Mouse (Mus musculus): Measurements from ENCODE around the gene C1qtnf3. TPM values are rescaled to one million over a fixed set of nuclear protein-coding genes. Genes with fewer than 3 reads are reported as not detected.
"Not testable (repeated sequence)": the region's sequence is repeated elsewhere in the genome, so short reads cannot be mapped to it uniquely, and the experiment has no call there.

Gene C1qtnf3
- total and polyA plus RNA-seq, 3 experiments, result 0.27 TPM; not detected in 2

- Histone ChIP-seq H3K4me3 (no peak overlapping the region), H3K79me2 (replicated peaks; ENCODE audit: control insufficient read depth, insufficient read depth, low read length) (no peaks in the 10 kb centered on the region), H3K36me3 (ENCODE audit: control insufficient read depth, insufficient read depth, low read length) (no peaks in the 10 kb centered on the region), H3K27ac (no peak overlapping the region), H3K27me3 (ENCODE audit: control insufficient read depth, insufficient read depth, low read length) (no peaks in the 10 kb centered on the region), H3K4me1 (ENCODE audit: control insufficient read depth, insufficient read depth, low read length) (no peaks in the 10 kb centered on the region; the same call in 1 of the 2 replicates), H3K9ac (ENCODE audit: low read depth, low read length) (no peak overlapping the region)
- no peak for TF ChIP-seq POLR2A (IDR thresholded peaks at IDR 0.05; ENCODE audit: insufficient read depth, low read depth, low read length)
- no peak for TF ChIP-seq CTCF (IDR thresholded peaks at IDR 0.05)
- intact Hi-C loops (cut with DNase I), result loop anchor here (10.0 kb wide), 1 partner anchor 401 kb away; no protein-coding TSS in a partner anchor
- WGBS, result 90% methylated on average over 6 of the region's 6 CpGs
- DNase-seq, result no peak
Measured at GRCm38 (mm10) chr15:10985756-10986155, 33.6 kb downstream of the C1qtnf3 start.

DNA sequence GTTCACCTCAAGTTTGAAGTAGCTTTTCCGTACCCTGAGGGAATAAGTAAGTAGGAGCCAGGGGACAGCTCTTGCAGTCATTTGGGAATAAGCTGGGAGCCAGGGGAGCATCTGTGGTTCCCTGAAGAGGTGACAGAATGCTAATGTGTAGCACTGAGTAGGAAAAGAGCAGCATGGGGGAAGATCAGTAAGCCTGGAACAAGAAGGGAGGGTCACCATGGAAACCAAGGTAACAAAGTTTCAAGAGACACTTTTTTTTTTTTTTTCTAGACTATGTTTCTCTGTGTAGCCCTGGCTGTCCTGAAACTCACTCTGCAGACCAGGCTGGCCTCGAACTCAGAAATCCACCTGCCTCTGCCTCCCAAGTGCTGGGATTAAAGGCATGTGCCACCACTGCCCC, 34.3 kb downstream of the C1qtnf3 start:
- 88% methylated on average over 2 of the region's 2 CpGs for WGBS
- not testable (repeated sequence) for H3K79me2 ChIP-seq (replicated peaks; ENCODE audit: control insufficient read depth, insufficient read depth, low read length); H3K4me1 ChIP-seq (ENCODE audit: control insufficient read depth, insufficient read depth, low read length); H3K36me3 ChIP-seq (ENCODE audit: control insufficient read depth, insufficient read depth, low read length); H3K4me3 ChIP-seq; DNase-seq; H3K9ac ChIP-seq (ENCODE audit: low read depth, low read length); H3K27me3 ChIP-seq (ENCODE audit: control insufficient read depth, insufficient read depth, low read length); H3K27ac ChIP-seq
- intact Hi-C loops (cut with DNase I), result loop anchor here (10.0 kb wide), 1 partner anchor 402 kb away; no protein-coding TSS in a partner anchor

DNA sequence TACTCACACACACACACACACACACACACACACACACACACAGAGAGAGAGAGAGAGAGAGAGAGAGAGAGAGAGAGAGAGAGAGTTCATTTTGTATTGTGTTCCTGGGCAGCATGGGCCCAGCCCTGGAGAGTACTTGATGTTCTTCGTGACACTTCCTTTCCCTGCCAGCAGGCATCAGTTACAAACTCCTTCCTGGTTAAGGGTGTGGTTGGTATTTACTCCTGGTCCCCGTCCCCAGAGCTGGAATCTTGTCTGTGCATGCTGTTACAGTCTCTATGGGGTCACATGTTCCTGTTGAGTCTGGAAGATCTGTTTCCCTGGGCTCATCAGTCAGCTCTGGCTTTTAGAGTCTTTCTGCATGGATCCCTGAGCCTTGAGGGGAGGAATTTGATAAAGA, 38.3 kb downstream of the C1qtnf3 start:
- no peaks in the 10 kb centered on the region for H3K27me3 ChIP-seq (ENCODE audit: control insufficient read depth, insufficient read depth, low read length)
- no peaks in the 10 kb centered on the region; the same call in 1 of the 2 replicates for H3K4me1 ChIP-seq (ENCODE audit: control insufficient read depth, insufficient read depth, low read length)
- no peaks in the 10 kb centered on the region for H3K79me2 ChIP-seq (replicated peaks; ENCODE audit: control insufficient read depth, insufficient read depth, low read length)
- no peak overlapping the region for H3K9ac ChIP-seq (ENCODE audit: low read depth, low read length)
- 35% methylated on average over 2 of the region's 2 CpGs for WGBS
- no peak overlapping the region for H3K4me3 ChIP-seq
- no peak for DNase-seq
- TF ChIP-seq POLR2A (IDR thresholded peaks at IDR 0.05; ENCODE audit: insufficient read depth, low read depth, low read length) (no peak), EP300 (IDR thresholded peaks at IDR 0.05; ENCODE audit: insufficient read depth, low read depth, low read length) (no peak), CTCF (IDR thresholded peaks at IDR 0.05) (no peak)
- H3K36me3 ChIP-seq (ENCODE audit: control insufficient read depth, insufficient read depth, low read length), result no peaks in the 10 kb centered on the region
- intact Hi-C loops (cut with DNase I), result no loop called here
- H3K27ac ChIP-seq, result no peak overlapping the region

- H3K27ac ChIP-seq, result no peak overlapping the region
- WGBS, result 100% methylated on average over 1 of the region's 1 CpGs
- intact Hi-C loops (cut with DNase I), result no loop called here
- DNase-seq, result no peak
- no peaks in the 10 kb centered on the region for H3K79me2 ChIP-seq (replicated peaks; ENCODE audit: control insufficient read depth, insufficient read depth, low read length)
- no peaks in the 10 kb centered on the region for H3K27me3 ChIP-seq (ENCODE audit: control insufficient read depth, insufficient read depth, low read length)
- no peaks in the 10 kb centered on the region for H3K36me3 ChIP-seq (ENCODE audit: control insufficient read depth, insufficient read depth, low read length)
- TF ChIP-seq CTCF (IDR thresholded peaks at IDR 0.05) (peak; percentile 44), POLR2A (IDR thresholded peaks at IDR 0.05; ENCODE audit: insufficient read depth, low read depth, low read length) (no peak)
- H3K9ac ChIP-seq (ENCODE audit: low read depth, low read length), result no peak overlapping the region
- no peak overlapping the region for H3K4me3 ChIP-seq
- H3K4me1 ChIP-seq (ENCODE audit: control insufficient read depth, insufficient read depth, low read length), result no peaks in the 10 kb centered on the region; the same call in 1 of the 2 replicates
Measured at GRCm38 (mm10) chr15:10991566-10991965, 39.4 kb downstream of the C1qtnf3 start.

- DNase-seq, result no peak
- Histone ChIP-seq H3K4me3 (no peak overlapping the region), H3K27ac (no peak overlapping the region), H3K27me3 (ENCODE audit: control insufficient read depth, insufficient read depth, low read length) (no peaks in the 10 kb centered on the region), H3K4me1 (ENCODE audit: control insufficient read depth, insufficient read depth, low read length) (no peaks in the 10 kb centered on the region), H3K9ac (ENCODE audit: low read depth, low read length) (no peak overlapping the region), H3K36me3 (ENCODE audit: control insufficient read depth, insufficient read depth, low read length) (no peaks in the 10 kb centered on the region), H3K79me2 (replicated peaks; ENCODE audit: control insufficient read depth, insufficient read depth, low read length) (no peaks in the 10 kb centered on the region)
- TF ChIP-seq CTCF (IDR thresholded peaks at IDR 0.05), result no peak
- TF ChIP-seq POLR2A (IDR thresholded peaks at IDR 0.05; ENCODE audit: insufficient read depth, low read depth, low read length), result no peak
- TF ChIP-seq EP300 (IDR thresholded peaks at IDR 0.05; ENCODE audit: insufficient read depth, low read depth, low read length), result no peak
- intact Hi-C loops (cut with DNase I), result no loop called here
- WGBS, result 41% methylated on average over 5 of the region's 5 CpGs
Measured at GRCm38 (mm10) chr15:10999832-11000231, 47.7 kb downstream of the C1qtnf3 start.

- H3K9ac ChIP-seq (ENCODE audit: low read depth, low read length), result no peak within 1 kb of the TSS
- no peak for DNase-seq
- no peak within 1 kb of the TSS for H3K27ac ChIP-seq
- no peak for TF ChIP-seq POLR2A (IDR thresholded peaks at IDR 0.05; ENCODE audit: insufficient read depth, low read depth, low read length)
- TF ChIP-seq CTCF (IDR thresholded peaks at IDR 0.05), result no peak
- no peak for TF ChIP-seq EP300 (IDR thresholded peaks at IDR 0.05; ENCODE audit: insufficient read depth, low read depth, low read length)
- H3K4me3 ChIP-seq, result no peak within 1 kb of the TSS
- H3K4me1 ChIP-seq (ENCODE audit: control insufficient read depth, insufficient read depth, low read length), result no peaks in the 10 kb centered on the region
- intact Hi-C loops (cut with DNase I), result no loop called here
- no peaks in the 10 kb centered on the region for H3K79me2 ChIP-seq (replicated peaks; ENCODE audit: control insufficient read depth, insufficient read depth, low read length)
- 45% methylated on average over 7 of the region's 7 CpGs for WGBS
- no peaks in the 10 kb centered on the region for H3K27me3 ChIP-seq (ENCODE audit: control insufficient read depth, insufficient read depth, low read length)
- no peaks in the 10 kb centered on the region for H3K36me3 ChIP-seq (ENCODE audit: control insufficient read depth, insufficient read depth, low read length)
Measured at GRCm38 (mm10) chr15:11000421-11000820, 48.3 kb downstream of the C1qtnf3 start, which contains the start of gene Slc45a2. Gene Slc45a2 (plus strand): TSS chr15:11000721.

Data from heart, adult 2 months (tissue).